Mouse (Mus musculus) midbrain, embryonic 12.5 days (tissue): ENCODE measurements around the gene Adgra1. TPM values are rescaled to one million over a fixed set of nuclear protein-coding genes. Genes with fewer than 3 reads are reported as not detected.

Source experiments
- ATAC-seq: fragments of 200-750 bp; cut with Nextera tagmentation; 2 replicates; pipeline ENCODE4 v1.8.0; 2017; ENCODE audit warnings: low read depth, moderate TSS enrichment, moderate library complexity; ENCODE audit not compliant: low FRiP score
- H3K27ac ChIP-seq: fragments of 300-500 bp; sonication (generic); replicated peaks from 2 replicates; pipeline ENCODE4 v1.5.1; 2016; ENCODE audit warnings: mild to moderate bottlenecking
- H3K27me3 ChIP-seq: fragments of 300-500 bp; sonication (generic); 2 replicates; pipeline ENCODE4 v1.6.1; 2016; ENCODE audit warnings: mild to moderate bottlenecking
- H3K36me3 ChIP-seq: fragments of 300-500 bp; sonication (generic); 2 replicates; pipeline ENCODE4 v1.6.1; 2016
- H3K4me1 ChIP-seq: fragments of 300-500 bp; sonication (generic); 2 replicates; pipeline ENCODE4 v1.6.1; 2016
- H3K4me2 ChIP-seq: fragments of 300-500 bp; sonication (generic); replicated peaks from 2 replicates; pipeline ENCODE4 v1.6.1; 2016; ENCODE audit warnings: mild to moderate bottlenecking, moderate library complexity
- H3K4me3 ChIP-seq: fragments of 300-500 bp; sonication (generic); 2 replicates; pipeline ENCODE4 v1.5.1; 2016; ENCODE audit warnings: mild to moderate bottlenecking
- H3K9ac ChIP-seq: fragments of 300-500 bp; sonication (generic); replicated peaks from 2 replicates; pipeline ENCODE4 v1.6.1; 2016; ENCODE audit warnings: mild to moderate bottlenecking, moderate library complexity
- H3K9me3 ChIP-seq: fragments of 300-500 bp; sonication (generic); 2 replicates; pipeline ENCODE4 v1.6.1; 2016; ENCODE audit warnings: mild to moderate bottlenecking
- WGBS: fragments of 180-500 bp; shearing (Covaris S2); methylation state at CpG from one replicate; pipeline ENCODE4 v1.1.7; 2016; 5-methylcytosine and 5-hydroxymethylcytosine counted together
- polyA plus RNA-seq: library from polyadenylated mRNA; unstranded; fragments of >200 nt; fragmentation: Nextera tagmentation; extraction: Ambion mirVana; gene quantifications from 2 replicates; pipeline ENCODE4 v1.2.1, GENCODE M21; 2016

Gene Adgra1
- polyA plus RNA-seq, 1 experiment from 2014 or later, result 30.3 TPM

- H3K9me3 ChIP-seq, result no peaks in the 10 kb centered on the region
- H3K36me3 ChIP-seq, result no peaks in the 10 kb centered on the region
- no peak overlapping the region; the same call in 1 of the 2 replicates for H3K27ac ChIP-seq
- 62% methylated on average over 11 of the region's 11 CpGs for WGBS
- no peak overlapping the region for H3K9ac ChIP-seq
- H3K4me2 ChIP-seq, result no peak overlapping the region
- peaks cover 27% of the 10 kb centered on the region for H3K4me1 ChIP-seq
- no peak overlapping the region for H3K4me3 ChIP-seq
- peaks cover 75% of the 10 kb centered on the region for H3K27me3 ChIP-seq
- ATAC-seq, result no peak
Measured at GRCm38 (mm10) chr7:139910204-139910835, 76.3 kb downstream of the Adgra1 start.

- Histone ChIP-seq H3K36me3 (no peaks in the 10 kb centered on the region), H3K27ac (no peak overlapping the region), H3K27me3 (peaks cover 76% of the 10 kb centered on the region), H3K9me3 (no peaks in the 10 kb centered on the region), H3K4me1 (peaks cover 18% of the 10 kb centered on the region), H3K4me2 (peak overlapping the region; percentile 51), H3K4me3 (peak overlapping the region; percentile 33), H3K9ac (no peak overlapping the region; the same call in 1 of the 2 replicates)
- 10% methylated on average over 29 of the region's 29 CpGs for WGBS
- ATAC-seq, result peak; percentile 75
Measured at GRCm38 (mm10) chr7:139914141-139915047, 80.4 kb downstream of the Adgra1 start.

- no peak for ATAC-seq
- Histone ChIP-seq H3K36me3 (no peaks in the 10 kb centered on the region), H3K9me3 (no peaks in the 10 kb centered on the region), H3K9ac (no peak overlapping the region), H3K27me3 (peaks cover 74% of the 10 kb centered on the region), H3K4me2 (0 out of 2 replicates have a peak overlapping the region, but pooled peaks have one; percentile 17), H3K4me1 (peaks cover 7% of the 10 kb centered on the region), H3K4me3 (no peak overlapping the region), H3K27ac (no peak overlapping the region)
- WGBS, result 5% methylated on average over 14 of the region's 14 CpGs
Measured at GRCm38 (mm10) chr7:139915646-139916257, 81.8 kb downstream of the Adgra1 start.

DNA sequence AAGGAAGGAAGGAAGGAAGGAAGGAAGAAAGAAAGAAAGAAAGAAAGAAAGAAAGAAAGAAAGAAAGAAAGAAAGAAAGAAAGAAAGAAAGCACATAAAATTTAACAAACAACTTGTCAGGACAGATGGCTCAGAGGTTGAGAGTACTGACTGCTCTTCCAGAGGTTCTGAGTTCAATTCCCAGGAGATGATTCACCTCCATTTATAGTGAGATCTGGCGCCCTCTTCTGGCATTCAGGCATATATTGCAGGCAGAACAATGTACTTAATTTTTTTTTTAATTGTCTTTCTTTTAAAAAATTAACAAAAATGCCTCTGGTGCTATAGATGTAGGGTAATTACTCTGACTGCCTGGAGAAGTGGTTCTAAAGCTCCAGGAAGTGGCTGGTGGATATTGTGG, 82.4 kb downstream of the Adgra1 start:
- H3K9ac ChIP-seq, result no peak overlapping the region
- H3K4me1 ChIP-seq, result peaks cover 7% of the 10 kb centered on the region
- H3K36me3 ChIP-seq, result no peaks in the 10 kb centered on the region
- no peak for ATAC-seq
- H3K4me2 ChIP-seq, result no peak overlapping the region
- peaks cover 73% of the 10 kb centered on the region for H3K27me3 ChIP-seq
- H3K27ac ChIP-seq, result no peak overlapping the region
- no peak overlapping the region for H3K4me3 ChIP-seq
- no peaks in the 10 kb centered on the region for H3K9me3 ChIP-seq
- WGBS, result 4% methylated on average over 1 of the region's 1 CpGs

DNA sequence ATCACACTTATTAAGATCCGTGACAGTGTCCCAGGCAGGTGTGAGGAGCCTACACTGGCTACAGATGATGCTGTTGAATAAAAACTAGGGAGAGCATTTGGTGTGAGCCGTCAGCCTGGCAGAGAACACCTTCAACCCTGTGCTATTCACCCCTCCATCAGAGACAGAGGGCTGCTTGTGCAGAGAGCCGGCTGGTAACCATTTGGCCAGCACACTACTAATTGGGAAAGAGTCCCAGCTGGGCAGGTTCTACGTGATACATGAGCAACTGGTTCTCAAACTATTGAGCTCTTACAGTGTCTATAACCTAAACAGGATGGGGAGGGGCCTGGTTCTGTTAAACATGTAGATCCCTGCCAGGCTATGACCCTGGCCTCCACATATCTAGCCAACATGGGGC, 84.3 kb downstream of the Adgra1 start:
- Histone ChIP-seq H3K9ac (no peak overlapping the region), H3K4me3 (no peak overlapping the region), H3K9me3 (no peaks in the 10 kb centered on the region), H3K36me3 (no peaks in the 10 kb centered on the region), H3K27ac (no peak overlapping the region), H3K4me2 (no peak overlapping the region), H3K4me1 (peaks cover 7% of the 10 kb centered on the region), H3K27me3 (peaks cover 60% of the 10 kb centered on the region)
- WGBS, result 79% methylated on average over 4 of the region's 4 CpGs
- ATAC-seq, result no peak

Other genes with a start within 250 kb of the Adgra1 start
- gene Cfap46, start 150.4 kb upstream of the Adgra1 start, polyA plus RNA-seq, result 0.67 and 0.78 TPM in 2 replicates
- gene Kndc1, start 60.5 kb downstream of the Adgra1 start, polyA plus RNA-seq, result 1.2 and 1.5 TPM in 2 replicates
- gene Utf1, start 109.6 kb downstream of the Adgra1 start, polyA plus RNA-seq, result not detected in 2 replicates
- gene 6430531B16Rik, start 144.6 kb downstream of the Adgra1 start, polyA plus RNA-seq, result 0.45 and 0.52 TPM in 2 replicates
- 3.6 and 3.9 TPM in 2 replicates for gene Adam8, start 158.4 kb downstream of the Adgra1 start, polyA plus RNA-seq
- gene Zfp511, start 202.2 kb downstream of the Adgra1 start, polyA plus RNA-seq, result 41.9 and 45.2 TPM in 2 replicates
- 70.6 and 72.7 TPM in 2 replicates for gene Tubgcp2, start 202.5 kb downstream of the Adgra1 start, polyA plus RNA-seq
- 2.5 and 6.9 TPM in 2 replicates for gene Msx3, start 214.9 kb downstream of the Adgra1 start, polyA plus RNA-seq
- gene Caly, start 248.4 kb downstream of the Adgra1 start, polyA plus RNA-seq, result 21.4 and 22.3 TPM in 2 replicates